Mouse (Mus musculus): ENCODE results near the gene Sbds. TPM values are rescaled to one million over a fixed set of nuclear protein-coding genes. Genes with fewer than 3 reads are reported as not detected.

Sbds gene
- polyA plus RNA-seq, 1 experiment from 2014 or later = 62.0 TPM

DNA sequence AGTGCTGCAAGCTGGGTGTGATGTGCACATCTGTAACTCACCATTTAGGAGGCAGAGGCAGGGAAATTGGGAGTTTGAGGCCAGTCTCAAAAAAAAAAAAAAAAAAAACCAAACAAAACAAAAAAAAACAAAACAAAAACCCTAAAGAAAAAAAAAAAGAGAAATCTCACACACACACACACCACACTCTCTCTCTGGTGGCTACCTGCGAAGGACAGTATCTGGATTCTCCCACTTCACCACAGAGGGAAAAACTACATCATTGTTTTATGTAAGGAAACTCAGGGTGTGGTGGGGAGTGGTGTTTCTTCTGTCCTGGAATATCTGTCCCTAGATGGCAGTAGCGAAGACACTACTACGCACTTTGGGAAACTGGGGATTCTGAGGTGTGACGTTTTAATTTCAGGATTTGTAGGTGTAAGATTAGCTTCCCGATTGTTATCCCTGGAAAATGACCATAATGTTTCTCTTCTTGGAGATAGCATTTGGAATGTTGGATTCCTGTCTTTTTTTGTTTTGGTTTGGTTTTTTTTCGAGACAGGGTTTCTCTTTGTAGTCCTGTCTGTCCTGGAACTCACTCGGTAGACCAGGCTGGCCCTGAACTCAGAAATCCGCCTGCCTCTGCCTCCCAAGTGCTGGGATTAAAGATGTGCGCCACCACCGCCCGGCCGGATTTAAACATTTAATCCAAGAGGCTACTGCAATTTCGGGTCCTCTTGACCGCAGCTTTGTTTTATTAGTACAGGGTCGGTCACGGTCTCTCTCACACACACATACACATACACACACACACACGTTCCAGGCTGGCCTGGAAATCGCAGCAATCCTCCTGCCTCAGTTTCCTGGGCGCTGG, 940 bp downstream of the Sbds start:
- WGBS = 18% methylated on average over 19 of the region's 19 CpGs
- no peaks in the 10 kb centered on the region for H3K9me3 ChIP-seq
- peak overlapping the region; percentile 65 for H3K4me3 ChIP-seq
- ATAC-seq (ENCODE audit: low FRiP score) = no peak
- peaks cover 42% of the 10 kb centered on the region for H3K36me3 ChIP-seq
- peak overlapping the region; percentile 87 for H3K27ac ChIP-seq
- H3K4me1 ChIP-seq (replicated peaks) = peaks cover 34% of the 10 kb centered on the region
- H3K27me3 ChIP-seq = no peaks in the 10 kb centered on the region
- H3K9ac ChIP-seq = peak overlapping the region; percentile 83
- H3K4me2 ChIP-seq = peak overlapping the region; percentile 76

DNA sequence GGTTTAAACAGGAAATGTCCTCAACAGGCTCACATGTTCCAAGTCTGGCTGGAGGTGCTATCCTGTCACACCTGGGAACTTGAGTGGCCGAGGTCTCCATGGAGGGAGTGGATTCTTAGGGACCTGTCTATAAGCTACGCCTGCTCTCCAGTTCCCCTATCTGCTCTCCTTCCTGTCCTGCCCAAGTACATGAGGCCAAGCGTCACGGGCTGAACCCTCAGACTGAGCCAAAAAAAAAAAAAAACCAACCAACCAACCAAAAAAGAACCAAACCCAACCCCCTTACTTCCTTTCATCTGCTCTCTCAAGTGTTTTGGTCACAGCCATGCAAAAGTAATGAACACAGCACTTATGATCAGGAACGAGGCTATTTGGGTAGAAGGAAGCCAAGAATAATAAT, 7.5 kb downstream of the Sbds start:
- WGBS = 85% methylated on average over 5 of the region's 5 CpGs
- Histone ChIP-seq H3K9ac (no peak overlapping the region), H3K27ac (no peak overlapping the region), H3K27me3 (no peaks in the 10 kb centered on the region), H3K4me1 (replicated peaks) (no peaks in the 10 kb centered on the region), H3K4me2 (no peak overlapping the region), H3K36me3 (peaks cover 96% of the 10 kb centered on the region), H3K4me3 (no peak overlapping the region), H3K9me3 (no peaks in the 10 kb centered on the region)
- ATAC-seq (ENCODE audit: low FRiP score) = no peak

- Histone ChIP-seq H3K9ac (no peak overlapping the region), H3K27ac (no peak overlapping the region), H3K4me1 (replicated peaks) (no peaks in the 10 kb centered on the region), H3K4me2 (no peak overlapping the region), H3K9me3 (no peaks in the 10 kb centered on the region), H3K36me3 (peaks cover 95% of the 10 kb centered on the region), H3K4me3 (no peak overlapping the region), H3K27me3 (no peaks in the 10 kb centered on the region)
- ATAC-seq (ENCODE audit: low FRiP score) = no peak
- 95% methylated on average over 12 of the region's 12 CpGs for WGBS
Measured at GRCm38 (mm10) chr5:130241426-130241825, 13.9 kb downstream of the Sbds start.

- H3K9ac ChIP-seq = no peak overlapping the region
- no peak for ATAC-seq (ENCODE audit: low FRiP score)
- 96% methylated on average over 2 of the region's 2 CpGs for WGBS
Measured at GRCm38 (mm10) chr5:130239856-130240255, 15.5 kb downstream of the Sbds start.

DNA sequence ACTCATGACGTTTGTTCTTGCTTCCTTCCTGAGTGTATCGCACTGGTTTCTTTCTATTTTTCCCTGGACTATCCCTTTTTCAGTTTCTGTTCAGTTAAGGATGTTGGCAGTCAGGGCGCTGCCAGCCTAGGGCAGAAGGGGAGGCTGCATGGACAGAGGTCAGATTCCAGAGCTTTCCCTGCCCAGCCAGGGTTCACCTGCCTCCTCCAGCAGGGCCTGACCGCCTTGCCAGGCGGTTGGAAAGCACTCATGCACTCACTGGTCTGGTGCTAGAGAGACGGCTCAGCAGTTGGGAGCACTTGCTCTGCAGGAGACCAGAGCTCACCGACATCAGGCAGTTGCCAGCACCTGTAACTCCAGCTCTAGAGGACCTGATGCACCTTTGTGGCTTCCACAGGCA, 16.1 kb downstream of the Sbds start:
- Histone ChIP-seq H3K36me3 (peaks cover 96% of the 10 kb centered on the region), H3K4me3 (no peak overlapping the region), H3K9ac (no peak overlapping the region), H3K4me2 (no peak overlapping the region), H3K4me1 (replicated peaks) (no peaks in the 10 kb centered on the region), H3K27ac (no peak overlapping the region), H3K27me3 (no peaks in the 10 kb centered on the region), H3K9me3 (no peaks in the 10 kb centered on the region)
- 98% methylated on average over 7 of the region's 7 CpGs for WGBS
- no peak for ATAC-seq (ENCODE audit: low FRiP score)

More at GRCm38 (mm10) chr5:130239856-130240255, 15.5 kb downstream of the Sbds start:
- H3K36me3 ChIP-seq = peaks cover 96% of the 10 kb centered on the region
- no peaks in the 10 kb centered on the region for H3K9me3 ChIP-seq
- no peaks in the 10 kb centered on the region for H3K4me1 ChIP-seq (replicated peaks)
- no peak overlapping the region for H3K4me3 ChIP-seq
- H3K4me2 ChIP-seq = no peak overlapping the region
- no peaks in the 10 kb centered on the region for H3K27me3 ChIP-seq
- no peak overlapping the region for H3K27ac ChIP-seq

DNA sequence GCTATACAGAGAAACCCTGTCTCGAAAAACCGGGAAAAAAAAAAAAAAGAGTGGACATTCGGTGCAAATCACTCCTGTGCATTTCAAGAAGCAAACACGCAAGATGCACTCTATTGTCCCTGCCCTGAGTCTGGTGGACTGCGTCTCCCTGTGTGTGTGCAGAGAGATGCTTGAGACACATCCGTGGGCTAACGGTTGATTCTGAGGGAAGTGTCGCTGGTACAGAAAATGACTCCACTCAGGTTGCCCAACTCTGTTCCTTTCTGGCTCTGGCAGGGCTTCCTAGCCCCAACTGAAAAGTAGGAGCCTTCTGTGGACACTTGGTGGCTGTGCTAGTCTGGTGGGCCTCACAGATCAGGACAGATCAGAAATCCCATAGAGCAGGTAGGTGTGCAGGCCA, 19.0 kb downstream of the Sbds start:
- Histone ChIP-seq H3K4me1 (replicated peaks) (no peaks in the 10 kb centered on the region), H3K27me3 (no peaks in the 10 kb centered on the region), H3K9ac (no peak overlapping the region), H3K27ac (no peak overlapping the region), H3K9me3 (no peaks in the 10 kb centered on the region), H3K4me2 (no peak overlapping the region), H3K4me3 (no peak overlapping the region), H3K36me3 (peaks cover 97% of the 10 kb centered on the region)
- no peak for ATAC-seq (ENCODE audit: low FRiP score)
- 96% methylated on average over 8 of the region's 8 CpGs for WGBS

DNA sequence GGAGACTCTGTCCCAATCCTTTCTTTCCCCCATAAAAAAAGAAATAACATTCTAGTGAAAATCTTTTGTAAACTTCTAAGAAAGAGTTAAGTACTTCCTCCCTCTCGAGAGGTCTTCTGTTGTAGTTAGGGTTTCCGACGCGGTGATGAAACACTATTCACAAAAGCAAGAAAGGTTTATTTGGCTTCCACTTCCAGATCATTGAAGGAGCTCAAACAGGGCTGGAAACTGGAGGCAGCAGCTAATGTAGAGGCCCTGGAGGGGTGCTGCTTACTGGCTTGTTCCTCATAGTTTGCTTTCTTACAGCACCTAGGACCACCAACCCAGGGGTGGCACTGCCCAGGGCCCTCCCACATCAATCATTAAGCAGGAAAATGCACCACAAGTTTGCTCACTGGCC, 27.2 kb downstream of the Sbds start:
- H3K9ac ChIP-seq = no peak overlapping the region
- H3K36me3 ChIP-seq = peaks cover 35% of the 10 kb centered on the region
- no peak for ATAC-seq (ENCODE audit: low FRiP score)
- 84% methylated on average over 4 of the region's 4 CpGs for WGBS
- H3K4me3 ChIP-seq = no peak overlapping the region
- no peaks in the 10 kb centered on the region for H3K9me3 ChIP-seq
- H3K27ac ChIP-seq = no peak overlapping the region
- H3K4me1 ChIP-seq (replicated peaks) = peaks cover 16% of the 10 kb centered on the region
- H3K27me3 ChIP-seq = no peaks in the 10 kb centered on the region
- H3K4me2 ChIP-seq = no peak overlapping the region

DNA sequence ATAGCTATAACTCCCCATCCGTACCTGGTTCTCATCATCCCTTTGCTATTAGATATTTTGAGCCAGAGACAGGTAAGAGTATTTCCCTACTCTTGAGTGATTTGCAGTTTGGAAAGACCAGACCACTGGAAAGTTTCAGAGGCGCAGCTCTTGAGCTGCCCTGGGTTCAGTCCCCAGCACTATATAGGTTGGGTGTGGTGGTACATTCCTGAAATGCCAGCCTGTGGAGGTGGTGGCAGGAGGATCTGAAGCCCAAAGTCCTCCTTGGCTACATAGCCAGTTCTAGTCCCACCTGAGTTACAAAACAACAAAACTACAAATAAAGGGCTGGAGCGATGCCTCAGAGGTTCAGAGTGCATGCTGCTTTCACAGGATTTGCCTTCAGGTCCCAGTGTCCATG, 28.5 kb downstream of the Sbds start:
- ATAC-seq (ENCODE audit: low FRiP score) = no peak
- H3K4me1 ChIP-seq (replicated peaks) = peaks cover 20% of the 10 kb centered on the region
- no peak overlapping the region for H3K4me2 ChIP-seq
- H3K9ac ChIP-seq = no peak overlapping the region
- no peaks in the 10 kb centered on the region for H3K9me3 ChIP-seq
- H3K27ac ChIP-seq = no peak overlapping the region
- H3K36me3 ChIP-seq = peaks cover 21% of the 10 kb centered on the region
- WGBS = 93% methylated on average over 3 of the region's 3 CpGs
- no peak overlapping the region for H3K4me3 ChIP-seq
- H3K27me3 ChIP-seq = no peaks in the 10 kb centered on the region

DNA sequence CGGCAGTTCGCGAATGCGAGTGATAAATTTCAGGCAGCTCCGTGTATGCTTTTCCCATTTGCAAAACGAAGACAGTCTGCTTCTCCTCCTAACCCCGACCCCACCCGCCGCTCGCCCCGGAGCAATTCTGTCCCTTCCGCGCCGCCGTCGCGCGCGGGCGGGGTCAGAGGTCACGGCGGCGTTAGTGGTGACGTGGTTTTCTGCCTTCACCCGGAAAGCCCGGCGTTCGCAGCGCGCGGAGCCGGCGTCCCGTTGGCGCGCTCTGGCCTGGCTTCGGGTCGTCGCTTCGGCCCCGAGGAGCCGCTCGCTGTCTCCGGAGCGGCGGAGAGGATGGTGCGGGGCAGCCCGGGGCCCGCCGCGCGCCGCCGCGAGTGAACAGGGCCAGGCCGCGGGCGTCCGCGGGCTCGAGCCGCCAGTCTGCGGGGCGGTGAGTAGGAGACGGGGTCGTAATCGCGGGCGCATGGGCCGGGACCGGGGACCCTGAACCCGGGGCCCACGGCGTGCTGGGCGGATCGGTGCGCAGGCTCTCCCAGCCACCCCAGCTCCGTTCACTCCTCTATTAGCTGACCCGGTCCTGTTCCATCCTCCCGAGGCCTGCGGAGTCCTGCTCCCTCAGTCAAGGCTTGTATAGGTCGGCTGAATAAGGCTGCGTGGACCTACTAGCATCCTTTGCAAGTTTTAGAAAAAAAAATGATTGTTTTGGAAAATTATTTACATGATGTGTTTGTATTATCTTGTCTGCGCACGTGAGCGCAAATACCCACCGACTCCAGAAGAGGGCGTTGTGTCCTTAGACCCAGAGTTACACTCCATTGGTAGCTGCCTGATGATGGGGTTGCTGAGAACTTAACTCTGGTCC, 33.0 kb downstream of the Sbds start:
- H3K4me1 ChIP-seq (replicated peaks) = peaks cover 33% of the 10 kb centered on the region
- WGBS = under 1% methylated on average over 88 of the region's 88 CpGs

GRCm38 (mm10) chr5:130221760-130222145, 33.6 kb downstream of the Sbds start:
- under 1% methylated on average over 10 of the region's 10 CpGs for WGBS
- peak overlapping the region; percentile 64 for H3K4me2 ChIP-seq
- H3K4me3 ChIP-seq = peak overlapping the region; percentile 98
- H3K4me1 ChIP-seq (replicated peaks) = peaks cover 33% of the 10 kb centered on the region
- no peaks in the 10 kb centered on the region for H3K9me3 ChIP-seq
- H3K36me3 ChIP-seq = peaks cover 8% of the 10 kb centered on the region
- no peaks in the 10 kb centered on the region for H3K27me3 ChIP-seq
- peak overlapping the region; percentile 88 for H3K27ac ChIP-seq
- H3K9ac ChIP-seq = peak overlapping the region; percentile 97
- peak; percentile 37 for ATAC-seq (ENCODE audit: low FRiP score)

More for the DNA sequence above, 33.0 kb downstream of the Sbds start:
- Histone ChIP-seq H3K27me3 (no peaks in the 10 kb centered on the region), H3K4me3 (peak overlapping the region; percentile 98), H3K4me2 (peak overlapping the region; percentile 64), H3K27ac (peak overlapping the region; percentile 88), H3K9me3 (no peaks in the 10 kb centered on the region), H3K36me3 (peaks cover 8% of the 10 kb centered on the region), H3K9ac (peak overlapping the region; percentile 97)
- ATAC-seq (ENCODE audit: low FRiP score) = peak; percentile 87

DNA sequence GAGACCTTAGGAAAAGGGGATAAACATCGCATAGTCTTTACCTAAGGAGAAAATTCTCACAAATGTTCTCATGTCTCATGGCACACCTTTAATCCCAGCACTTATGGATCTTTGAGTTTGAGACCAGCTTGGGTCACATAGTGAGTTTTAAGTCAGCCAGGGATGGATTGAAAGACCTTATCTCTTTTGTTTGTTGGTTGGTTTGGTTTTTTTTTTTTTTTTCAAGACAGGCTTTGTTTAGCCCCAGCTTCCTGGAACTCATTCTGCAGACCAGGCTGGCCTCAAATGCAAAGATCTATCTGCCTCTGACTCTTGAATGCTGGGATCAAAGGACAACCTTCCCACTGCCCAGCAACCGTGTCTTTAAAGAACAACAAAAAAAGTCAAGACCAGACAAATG, 34.0 kb downstream of the Sbds start:
- no peak for ATAC-seq (ENCODE audit: low FRiP score)
- WGBS = 49% methylated on average over 2 of the region's 2 CpGs
- H3K4me1 ChIP-seq (replicated peaks) = peaks cover 33% of the 10 kb centered on the region

DNA sequence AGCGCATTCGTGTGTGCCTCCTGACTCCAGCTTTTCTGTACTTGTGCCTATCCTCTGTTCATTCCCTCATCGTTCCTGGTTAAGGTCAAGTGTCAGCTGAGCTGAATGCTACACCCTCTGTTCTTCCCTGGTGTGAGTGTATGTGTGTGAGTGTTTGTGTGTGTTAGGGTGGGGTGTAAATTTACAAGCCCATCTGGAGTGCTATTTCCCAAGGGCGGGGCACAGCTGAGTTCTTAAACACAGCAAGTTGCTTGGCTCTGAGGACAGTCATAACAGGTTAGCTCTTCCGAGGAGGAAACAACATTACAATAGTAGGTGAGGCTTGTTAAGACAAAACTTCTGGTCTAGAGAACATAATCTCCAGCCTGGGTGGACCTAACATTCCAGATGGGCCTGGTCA, 37.0 kb downstream of the Sbds start:
- H3K27ac ChIP-seq = no peak overlapping the region
- H3K27me3 ChIP-seq = no peaks in the 10 kb centered on the region
- peaks cover 19% of the 10 kb centered on the region for H3K4me1 ChIP-seq (replicated peaks)
- H3K9ac ChIP-seq = no peak overlapping the region
- 91% methylated on average over 5 of the region's 5 CpGs for WGBS
- ATAC-seq (ENCODE audit: low FRiP score) = no peak
- H3K9me3 ChIP-seq = no peaks in the 10 kb centered on the region
- H3K4me2 ChIP-seq = no peak overlapping the region
- peaks cover 25% of the 10 kb centered on the region for H3K36me3 ChIP-seq
- no peak overlapping the region for H3K4me3 ChIP-seq

More for the DNA sequence above, 34.0 kb downstream of the Sbds start:
- Histone ChIP-seq H3K4me2 (peak overlapping the region; percentile 64), H3K27ac (peak overlapping the region; percentile 88), H3K9me3 (no peaks in the 10 kb centered on the region), H3K9ac (peak overlapping the region; percentile 97), H3K27me3 (no peaks in the 10 kb centered on the region), H3K4me3 (peak overlapping the region; percentile 98), H3K36me3 (peaks cover 8% of the 10 kb centered on the region)

Measured in hindbrain, embryonic 13.5 days (tissue).